Mouse (Mus musculus): ENCODE measurements around the gene Vmn1r9. TPM values are rescaled to one million over a fixed set of nuclear protein-coding genes. Genes with fewer than 3 reads are reported as not detected.

Vmn1r9 gene
- polyA plus RNA-seq (2014; fragmentation: Illumina TruSeq; extraction: RNeasy Lipid Tissue Mini Kit (QIAGEN cat#74804); ENCODE audit: low read depth, low replicate concordance): 0.04 TPM

DNA sequence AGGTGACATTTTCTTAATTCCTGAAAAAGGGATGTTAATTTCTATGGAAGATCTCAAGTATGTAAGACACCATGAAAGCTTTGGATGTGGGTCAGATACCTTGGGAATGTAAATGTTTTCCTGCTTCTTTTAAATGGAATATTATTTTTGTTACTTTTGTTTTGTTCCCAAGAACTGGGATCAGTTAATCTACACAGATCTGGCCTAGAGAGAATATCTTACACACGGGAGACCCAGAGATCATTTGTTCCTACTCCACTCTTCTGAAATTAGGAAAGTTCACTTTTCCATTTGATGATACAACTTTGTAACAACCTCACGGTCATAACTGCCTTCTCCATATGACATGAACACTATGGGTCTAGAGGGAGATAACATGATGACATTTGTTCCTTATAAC is at the start of gene Vmn1r9:
Gene Vmn1r9, plus strand, starts transcription at position 301 of the 400 bp plus-strand sequence.

DNA sequence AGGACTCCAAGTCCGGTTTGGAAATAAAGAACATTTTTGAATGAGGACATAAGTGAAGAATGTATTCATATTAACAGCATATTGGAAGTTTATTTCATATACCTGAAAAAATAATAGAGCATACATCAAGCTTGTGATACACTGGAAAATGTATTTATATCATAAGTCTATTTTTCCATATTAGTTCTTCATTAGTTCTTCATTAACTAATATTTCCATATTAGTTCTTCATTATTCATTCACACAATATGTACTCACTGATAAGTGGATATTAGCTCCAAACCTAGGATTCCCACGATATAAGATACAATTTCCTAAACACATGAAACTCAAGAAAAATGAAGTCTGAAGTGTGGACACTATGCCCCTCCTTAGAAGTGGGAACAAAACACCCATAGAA is 41.4 kb upstream of the Vmn1r9 start, which contains the start of gene Vmn1r7:
Gene Vmn1r7, minus strand, starts transcription at position 101 of the 400 bp plus-strand sequence.

DNA sequence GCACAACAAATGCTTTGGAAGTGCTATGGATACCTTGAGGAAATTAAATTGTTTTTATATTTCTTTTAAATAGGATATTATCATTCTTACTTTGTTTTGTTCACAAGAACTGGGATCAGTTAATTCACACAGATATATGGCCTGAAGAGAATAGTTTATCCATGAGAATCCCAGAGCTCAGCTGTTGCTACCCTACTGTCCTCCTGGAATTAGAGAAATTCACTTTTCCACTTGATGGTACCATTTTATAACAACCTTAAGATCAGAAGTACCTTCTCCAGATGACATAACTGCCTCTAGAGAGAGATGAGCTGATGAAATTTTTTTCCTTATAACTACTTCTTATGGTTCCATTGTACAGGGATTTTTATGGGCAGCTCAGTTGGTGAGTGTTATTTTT is 34.6 kb upstream of the Vmn1r9 start, which contains the start of gene Vmn1r8:
Gene Vmn1r8, plus strand, starts transcription at position 301 of the 400 bp plus-strand sequence.

DNA sequence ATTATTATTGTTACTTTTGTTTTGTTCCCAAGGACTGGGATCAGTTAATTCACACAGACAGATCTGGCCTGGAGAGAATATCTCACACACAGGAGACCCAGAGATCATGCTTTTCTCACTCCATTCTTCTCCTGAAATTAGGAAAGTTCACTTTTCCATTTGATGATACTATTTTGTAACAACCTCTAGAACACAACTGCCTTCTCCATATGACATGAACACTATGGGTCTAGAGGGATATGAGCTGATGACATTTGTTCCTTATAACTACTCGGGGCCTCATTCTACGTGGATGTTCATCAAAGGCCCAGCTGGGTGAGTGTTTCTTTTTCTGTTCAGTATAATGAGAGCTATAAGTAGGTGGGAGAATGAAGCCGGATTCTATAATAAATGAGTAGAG is 42.6 kb downstream of the Vmn1r9 start, which contains the start of gene Vmn1r10:
Gene Vmn1r10, plus strand, starts transcription at position 301 of the 400 bp plus-strand sequence.

Other genes with a start within 250 kb of the Vmn1r9 start
- 13.8 TPM for gene Fkbp9, start 234.7 kb upstream of the Vmn1r9 start, polyA plus RNA-seq (2014; fragmentation: Illumina TruSeq; extraction: RNeasy Lipid Tissue Mini Kit (QIAGEN cat#74804); ENCODE audit: low read depth, low replicate concordance)
- 59.0 TPM for gene Nt5c3, start 142.9 kb upstream of the Vmn1r9 start, polyA plus RNA-seq (2014; fragmentation: Illumina TruSeq; extraction: RNeasy Lipid Tissue Mini Kit (QIAGEN cat#74804); ENCODE audit: low read depth, low replicate concordance)
- gene Vmn1r4, start 142.8 kb upstream of the Vmn1r9 start, polyA plus RNA-seq (2014; fragmentation: Illumina TruSeq; extraction: RNeasy Lipid Tissue Mini Kit (QIAGEN cat#74804); ENCODE audit: low read depth, low replicate concordance): 3.3 TPM
- gene Vmn1r5, start 96.5 kb upstream of the Vmn1r9 start, polyA plus RNA-seq (2014; fragmentation: Illumina TruSeq; extraction: RNeasy Lipid Tissue Mini Kit (QIAGEN cat#74804); ENCODE audit: low read depth, low replicate concordance): 0.18 TPM
- 0.27 TPM for gene Vmn1r6, start 69.5 kb upstream of the Vmn1r9 start, polyA plus RNA-seq (2014; fragmentation: Illumina TruSeq; extraction: RNeasy Lipid Tissue Mini Kit (QIAGEN cat#74804); ENCODE audit: low read depth, low replicate concordance)
- not detected for gene Vmn1r7, start 41.5 kb upstream of the Vmn1r9 start, polyA plus RNA-seq (2014; fragmentation: Illumina TruSeq; extraction: RNeasy Lipid Tissue Mini Kit (QIAGEN cat#74804); ENCODE audit: low read depth, low replicate concordance)
- not detected for gene Vmn1r8, start 34.5 kb upstream of the Vmn1r9 start, polyA plus RNA-seq (2014; fragmentation: Illumina TruSeq; extraction: RNeasy Lipid Tissue Mini Kit (QIAGEN cat#74804); ENCODE audit: low read depth, low replicate concordance)
- gene Vmn1r10, start 42.7 kb downstream of the Vmn1r9 start, polyA plus RNA-seq (2014; fragmentation: Illumina TruSeq; extraction: RNeasy Lipid Tissue Mini Kit (QIAGEN cat#74804); ENCODE audit: low read depth, low replicate concordance): not detected
- gene Vmn1r11, start 66.7 kb downstream of the Vmn1r9 start, polyA plus RNA-seq (2014; fragmentation: Illumina TruSeq; extraction: RNeasy Lipid Tissue Mini Kit (QIAGEN cat#74804); ENCODE audit: low read depth, low replicate concordance): not detected
- gene Vmn1r12, start 90.1 kb downstream of the Vmn1r9 start, polyA plus RNA-seq (2014; fragmentation: Illumina TruSeq; extraction: RNeasy Lipid Tissue Mini Kit (QIAGEN cat#74804); ENCODE audit: low read depth, low replicate concordance): not detected
- not detected for gene Vmn1r13, start 136.5 kb downstream of the Vmn1r9 start, polyA plus RNA-seq (2014; fragmentation: Illumina TruSeq; extraction: RNeasy Lipid Tissue Mini Kit (QIAGEN cat#74804); ENCODE audit: low read depth, low replicate concordance)
- gene Vmn1r14, start 164.9 kb downstream of the Vmn1r9 start, polyA plus RNA-seq (2014; fragmentation: Illumina TruSeq; extraction: RNeasy Lipid Tissue Mini Kit (QIAGEN cat#74804); ENCODE audit: low read depth, low replicate concordance): 0.03 TPM
- 0.10 TPM for gene Vmn1r15, start 191.2 kb downstream of the Vmn1r9 start, polyA plus RNA-seq (2014; fragmentation: Illumina TruSeq; extraction: RNeasy Lipid Tissue Mini Kit (QIAGEN cat#74804); ENCODE audit: low read depth, low replicate concordance)